Mouse (Mus musculus) kidney, adult 9 months (tissue): Measurements from ENCODE around the gene Rnf151.
"Not testable (repeated sequence)": the region's sequence is repeated elsewhere in the genome, so short reads cannot be mapped to it uniquely, and the experiment has no call there.

Experiments used
- DNase-seq: peaks from one replicate; pipeline ENCODE4 v3.0.0; 2022

The Rnf151 gene

DNA sequence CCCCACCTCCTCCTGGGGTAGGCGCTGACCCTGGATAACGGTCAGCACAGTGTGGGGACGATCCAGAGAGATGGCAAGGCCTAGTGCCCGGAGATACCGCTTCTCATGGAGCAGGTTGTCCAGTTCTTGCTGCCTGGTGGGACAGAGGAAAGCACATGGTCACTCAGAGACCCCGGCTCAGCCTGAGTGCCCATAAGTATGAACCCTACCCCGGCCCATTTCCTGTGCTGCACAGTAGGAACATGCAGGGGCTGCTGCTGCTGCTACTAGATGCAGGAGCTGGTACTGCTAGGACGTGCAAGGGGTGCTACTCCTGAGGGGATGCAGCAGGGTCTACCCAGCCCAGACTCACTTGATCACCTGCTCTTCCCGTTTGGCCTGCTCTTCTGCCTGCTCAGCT lies 16.6 kb downstream of the Rnf151 start:
- DNase-seq = no peak

DNA sequence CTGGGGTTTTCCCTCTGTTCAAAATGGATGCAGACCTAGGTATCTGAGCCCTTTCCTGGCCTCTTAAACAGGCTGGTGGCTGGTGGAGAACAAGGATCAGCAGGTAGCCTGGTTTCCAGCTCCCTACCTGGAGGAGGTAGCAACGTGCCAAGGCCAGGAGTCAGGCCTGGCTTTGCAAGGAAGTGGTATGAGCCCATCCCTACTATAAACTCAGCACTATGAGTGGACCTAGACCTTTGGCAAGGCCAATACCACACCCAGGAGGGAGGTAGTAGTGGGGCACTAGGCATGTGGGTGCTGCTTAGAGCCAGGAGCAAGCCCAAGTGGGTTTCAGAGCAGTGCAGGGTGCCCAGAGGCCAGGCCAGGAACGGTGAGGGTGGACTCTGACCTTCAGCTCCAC lies 18.4 kb downstream of the Rnf151 start:
- no peak for DNase-seq

DNA sequence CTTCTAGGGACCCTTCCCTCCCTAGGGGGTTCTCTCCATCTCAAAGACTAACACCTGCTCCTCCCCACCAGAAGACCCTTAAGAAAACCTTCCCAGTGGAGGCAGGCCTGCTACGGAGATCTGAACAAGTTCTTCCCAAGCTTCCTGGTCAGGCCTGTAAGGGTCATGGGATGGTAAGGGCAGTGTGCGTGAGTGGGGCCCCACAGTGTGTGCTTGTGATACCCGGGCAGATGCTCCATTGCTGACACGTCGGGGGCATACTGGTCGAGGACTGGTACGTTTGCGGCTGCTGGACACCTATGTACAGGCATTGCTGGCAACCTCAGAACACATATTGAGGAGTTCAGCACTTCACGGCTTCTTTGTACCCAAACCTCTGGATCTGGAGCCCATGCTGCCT lies 19.1 kb downstream of the Rnf151 start:
- no peak for DNase-seq

DNA sequence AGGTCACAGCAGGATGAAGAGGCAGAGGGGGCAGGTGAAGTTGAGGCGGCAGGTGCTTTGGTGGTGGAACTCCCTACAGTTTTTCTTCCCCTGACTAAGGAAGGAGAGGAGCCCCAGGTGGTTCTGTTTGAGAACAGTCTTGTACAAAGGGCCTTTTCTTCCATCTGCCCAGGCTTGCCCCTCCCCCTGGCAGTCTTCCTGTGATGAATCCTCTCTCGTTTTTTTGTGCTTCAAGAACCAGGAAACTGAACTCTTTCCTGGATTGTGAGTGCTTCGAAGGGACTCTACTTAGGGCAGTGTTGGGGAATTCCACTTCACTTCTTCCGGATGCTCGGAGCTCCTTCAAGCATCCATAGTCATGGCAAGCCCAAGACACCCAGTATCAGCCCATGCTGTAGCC lies 19.9 kb downstream of the Rnf151 start:
- DNase-seq = no peak

DNA sequence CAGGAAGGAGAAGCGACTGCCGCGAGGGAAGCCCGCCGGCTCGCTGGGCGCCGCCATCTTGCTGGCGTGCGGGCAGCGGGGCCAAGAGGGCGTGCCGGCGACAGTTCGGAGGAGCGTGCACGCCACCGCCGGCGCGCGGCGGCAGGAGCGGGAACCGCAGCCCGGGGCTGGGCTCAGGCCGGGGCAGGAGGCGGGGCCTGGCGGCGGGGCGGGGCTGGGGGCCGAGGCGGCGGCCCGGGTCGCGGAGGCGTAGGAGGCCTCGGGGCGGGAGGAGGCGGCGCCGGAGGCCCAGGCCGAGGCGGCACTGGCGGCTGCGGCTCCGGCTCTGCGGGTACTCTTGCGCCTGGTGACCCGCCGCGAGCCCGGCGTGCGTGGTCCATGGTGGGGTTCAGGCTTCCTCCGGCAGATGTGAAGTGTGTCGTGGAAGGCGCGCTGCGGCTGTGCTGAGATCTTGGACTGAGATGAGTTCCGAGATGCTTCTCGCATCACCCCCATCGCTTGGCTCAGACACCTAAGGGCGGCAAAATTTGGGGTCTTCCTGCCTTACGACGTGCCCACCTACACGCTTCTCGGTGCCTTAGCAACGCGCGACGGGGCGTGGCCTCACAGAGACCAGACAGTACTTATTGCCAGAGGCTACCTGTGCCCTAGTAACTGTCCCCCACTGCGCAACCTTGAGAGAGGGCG lies 21.7 kb downstream of the Rnf151 start, which contains the start of the genes Gfer and Noxo1:
Gene Gfer, minus strand, starts transcription at position 146 of the 687 bp plus-strand sequence.
Gene Noxo1, plus strand, starts transcription at position 224 of the 687 bp plus-strand sequence.
- DNase-seq = peak; percentile 84

DNA sequence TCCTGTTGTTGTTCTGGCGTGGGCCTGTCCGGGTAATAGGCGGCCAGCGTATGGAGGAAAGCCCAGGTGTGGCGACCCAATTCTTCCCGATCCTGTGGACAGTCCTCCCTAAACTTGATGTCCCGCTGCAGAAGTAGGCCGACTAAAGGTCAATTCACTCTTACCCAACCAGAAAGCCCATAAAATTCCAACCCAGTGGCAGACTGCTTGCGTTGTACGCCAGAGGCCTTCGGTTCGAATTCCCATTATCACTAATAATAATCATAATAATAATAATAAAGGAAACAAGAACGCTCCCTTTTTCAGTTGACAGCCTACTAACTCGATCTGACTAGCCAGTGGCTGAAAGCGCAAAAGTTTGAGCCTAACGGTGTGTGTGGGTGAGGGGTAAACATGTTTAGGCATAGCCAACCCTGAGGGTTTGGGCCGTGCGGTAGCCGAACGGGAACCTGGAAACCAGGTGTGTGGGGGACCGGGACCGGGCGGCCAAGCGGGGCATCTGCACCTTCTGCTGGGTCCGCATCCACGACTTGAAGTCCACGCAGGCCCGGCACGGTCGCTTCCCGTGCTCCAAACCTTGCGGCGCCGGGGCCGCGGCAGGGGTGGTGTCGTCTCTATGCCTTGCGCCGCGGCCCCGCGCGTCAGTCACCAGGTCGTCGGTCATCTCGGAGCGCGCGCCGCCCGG lies 22.4 kb downstream of the Rnf151 start:
- DNase-seq = peak; percentile 63

DNA sequence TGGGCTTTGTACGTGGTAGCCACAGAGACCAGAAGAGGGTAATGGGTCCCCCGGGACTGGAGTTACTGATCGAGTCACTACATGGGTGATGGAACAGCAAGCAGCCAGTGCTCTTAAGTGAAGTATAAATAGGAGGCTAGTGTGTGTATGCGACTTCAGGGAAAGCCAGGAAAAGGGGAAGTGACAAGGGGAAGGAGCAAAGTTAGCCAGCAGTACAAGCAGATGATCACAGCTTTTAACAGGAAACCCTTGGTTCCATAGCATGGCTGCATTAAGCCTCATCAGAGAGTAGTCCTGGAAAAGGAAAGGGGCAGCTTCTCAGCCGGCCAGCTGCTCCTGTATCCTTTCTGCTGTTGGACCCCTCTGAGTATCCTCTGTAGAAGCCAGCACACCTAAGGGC lies 25.5 kb downstream of the Rnf151 start:
- DNase-seq = no peak

DNA sequence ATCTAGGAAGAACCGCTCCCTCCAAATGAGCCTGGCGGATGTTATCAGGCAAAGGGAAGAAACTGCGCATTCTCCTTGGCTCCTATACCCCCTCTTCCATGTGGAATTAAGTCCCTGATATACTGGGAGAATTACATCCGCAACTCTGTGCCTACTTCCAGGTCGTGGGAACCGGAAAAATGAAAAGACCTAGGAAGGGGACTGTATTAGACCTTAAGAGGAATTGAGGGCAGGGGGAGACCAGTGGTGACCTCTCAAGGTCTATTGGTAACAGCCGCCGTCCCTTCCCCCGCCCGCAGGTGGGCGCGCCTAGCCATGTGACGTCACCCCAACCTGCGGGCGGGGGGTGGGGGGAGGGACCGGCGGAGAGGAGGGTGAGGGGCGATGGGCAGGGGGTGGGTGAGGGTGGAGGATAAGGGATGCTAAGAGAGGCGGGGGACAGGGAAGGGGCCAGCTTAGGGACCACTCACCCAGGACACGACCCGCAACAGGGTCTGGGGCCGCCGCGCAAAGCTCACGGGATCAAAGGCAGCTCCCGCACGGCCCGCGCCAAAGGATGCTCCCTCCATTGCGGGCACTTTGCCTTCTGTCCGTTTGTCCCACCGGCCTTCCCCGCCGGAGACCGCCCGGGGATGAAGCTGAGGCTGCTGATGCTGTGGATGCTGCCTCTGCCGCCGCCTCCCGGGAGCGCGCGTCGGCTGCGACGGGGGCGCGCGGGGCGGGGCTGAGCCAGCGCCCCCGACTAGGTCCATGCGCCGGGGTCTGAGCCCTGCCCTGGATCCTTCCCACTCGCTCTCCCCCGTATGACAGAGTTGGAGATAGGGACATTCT lies 28.4 kb downstream of the Rnf151 start, which contains the start of gene Syngr3:
Gene Syngr3, minus strand, starts transcription at position 705 of the 831 bp plus-strand sequence.
- DNase-seq = no peak

DNA sequence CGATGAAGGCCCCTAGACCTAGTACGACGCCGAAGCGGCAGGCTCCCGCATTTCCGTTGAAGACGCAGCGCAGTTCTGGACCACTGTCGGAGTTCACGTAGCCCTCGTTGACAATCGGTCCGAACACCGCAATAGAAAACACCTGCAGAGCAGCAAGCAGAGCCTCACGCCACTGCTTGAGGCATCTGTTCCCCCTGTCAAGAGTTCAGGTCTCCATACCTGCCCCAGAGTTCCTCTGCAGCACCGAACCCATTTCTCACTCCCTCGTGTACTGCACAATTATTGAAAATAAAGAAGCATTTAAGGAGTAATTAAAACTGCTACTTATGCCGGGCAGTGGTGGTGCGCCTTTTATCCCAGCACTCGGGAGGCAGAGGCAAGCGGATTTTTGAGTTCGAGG lies 30.3 kb downstream of the Rnf151 start:
- DNase-seq = no peak

DNA sequence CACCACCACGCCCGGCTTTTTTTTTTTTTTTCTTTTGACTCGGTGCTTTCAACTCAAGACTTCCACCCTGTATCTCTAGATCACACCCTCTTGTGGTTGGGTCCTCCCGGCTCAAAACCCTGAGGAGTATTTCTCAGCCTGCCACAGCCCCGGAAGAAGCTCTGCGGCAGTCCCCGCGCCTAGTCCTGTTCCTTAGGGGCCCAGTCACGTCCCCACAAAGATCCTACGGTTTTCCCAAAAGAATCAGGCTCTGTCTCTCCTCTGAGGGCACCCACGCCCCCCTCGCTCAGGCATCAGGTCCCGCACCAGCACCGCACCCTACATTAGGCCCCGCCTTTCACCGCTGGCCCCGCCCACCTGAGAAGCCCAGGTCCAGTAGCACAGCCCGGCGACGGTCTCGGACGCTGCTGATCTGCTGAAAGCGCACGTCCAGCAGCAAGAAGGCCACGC lies 30.7 kb downstream of the Rnf151 start:
- DNase-seq = peak; percentile 56

DNA sequence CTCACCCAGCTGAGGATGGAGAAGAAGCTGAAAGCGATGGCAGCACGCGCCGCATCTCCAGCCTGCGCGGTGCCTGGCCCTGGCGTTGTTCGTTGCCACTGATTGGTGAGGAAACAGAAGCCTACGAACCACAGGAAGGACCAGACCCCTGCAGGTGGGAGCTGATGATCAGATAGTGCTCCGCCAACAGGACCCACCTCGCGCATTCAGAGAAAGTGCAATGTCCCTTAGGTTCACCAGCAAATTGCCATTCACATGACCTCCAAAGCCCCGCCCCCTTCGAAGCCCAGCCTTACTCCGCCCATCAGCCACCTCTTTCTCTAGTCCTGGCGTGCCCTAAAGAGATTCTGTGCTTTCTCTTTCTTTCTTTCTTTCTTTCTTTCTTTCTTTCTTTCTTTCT lies 31.3 kb downstream of the Rnf151 start:
- peak; percentile 66 for DNase-seq

DNA sequence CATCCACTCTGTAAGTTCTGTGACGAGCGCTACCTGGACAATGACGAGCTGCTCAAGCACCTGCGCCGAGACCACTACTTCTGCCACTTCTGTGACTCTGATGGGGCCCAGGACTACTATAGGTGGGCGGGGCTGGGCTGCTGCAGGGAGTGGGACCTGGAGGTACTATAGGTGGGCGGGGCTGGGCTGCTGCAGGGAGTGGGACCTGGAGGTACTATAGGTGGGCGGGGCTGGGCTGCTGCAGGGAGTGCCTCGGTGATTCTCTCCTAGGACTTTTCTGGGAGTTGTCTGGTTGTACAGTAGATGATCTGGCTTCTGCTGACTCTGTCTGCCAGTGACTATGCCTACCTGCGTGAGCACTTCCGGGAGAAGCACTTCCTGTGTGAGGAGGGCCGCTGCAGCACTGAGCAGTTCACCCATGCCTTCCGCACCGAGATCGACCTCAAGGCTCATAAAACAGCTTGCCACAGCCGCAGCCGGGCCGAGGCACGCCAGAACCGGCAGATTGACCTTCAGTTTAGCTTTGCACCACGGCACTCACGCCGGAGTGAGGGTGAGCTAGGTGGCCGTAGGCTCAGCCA lies 40.3 kb downstream of the Rnf151 start:
- DNase-seq = no peak

DNA sequence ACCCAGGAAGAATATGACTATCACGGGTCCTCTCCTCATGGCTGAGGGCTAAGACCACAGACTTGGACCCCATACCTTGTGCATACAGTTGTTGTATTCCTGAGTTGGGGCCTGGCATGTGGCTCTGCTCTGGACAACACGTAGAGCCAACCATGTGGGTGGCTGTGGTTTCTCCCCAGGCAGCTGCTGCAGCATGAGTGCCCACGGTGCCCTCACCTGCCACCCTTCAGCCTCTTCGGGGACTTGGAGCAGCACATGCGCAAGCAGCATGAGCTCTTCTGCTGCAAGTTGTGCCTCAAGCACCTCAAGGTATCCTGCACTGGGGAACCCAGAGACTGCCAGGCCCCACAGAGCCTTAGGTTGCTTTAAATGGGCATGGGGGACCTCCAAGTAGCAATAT lies 41.0 kb downstream of the Rnf151 start:
- DNase-seq = no peak

DNA sequence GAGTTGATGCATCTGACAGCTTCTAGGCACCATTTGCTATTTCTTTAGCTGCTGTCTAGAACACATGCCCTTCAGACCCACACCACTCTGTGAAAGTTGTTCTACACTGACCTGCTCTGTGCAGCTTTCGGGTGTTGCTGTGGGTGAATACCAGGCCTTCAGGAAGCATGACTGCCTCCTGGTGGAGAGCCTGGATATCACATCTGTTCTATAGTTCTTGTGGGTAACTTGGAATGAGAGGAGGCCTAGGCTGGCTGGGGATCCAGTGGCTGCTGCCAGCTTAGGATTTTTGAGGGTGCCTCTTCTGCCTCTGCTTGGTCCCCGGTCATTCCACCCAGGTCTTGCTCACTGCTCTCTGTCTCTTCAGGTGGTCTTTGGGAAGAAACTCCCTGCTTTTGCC lies 41.7 kb downstream of the Rnf151 start:
- peak; percentile 78 for DNase-seq

DNA sequence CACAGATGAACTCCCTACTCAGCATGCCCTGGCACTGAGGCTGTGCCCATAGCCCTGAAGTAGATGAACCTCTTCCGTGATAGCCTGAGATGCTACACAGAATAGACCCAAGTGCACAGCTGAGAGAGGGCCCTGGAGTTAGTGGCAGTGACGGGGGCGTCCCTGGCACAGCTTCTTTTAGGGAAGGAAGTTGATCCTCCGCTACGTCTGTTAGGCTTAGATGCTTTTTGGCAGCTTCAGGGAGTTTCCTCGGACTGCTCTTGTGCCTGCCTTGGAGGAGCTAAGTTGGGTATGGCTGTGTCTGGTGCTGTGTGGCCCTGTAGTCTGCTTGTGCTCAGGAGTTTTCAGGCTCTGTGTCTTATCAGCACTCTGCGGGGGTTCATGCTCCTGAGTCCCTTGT lies 43.6 kb downstream of the Rnf151 start:
- DNase-seq = no peak

DNA sequence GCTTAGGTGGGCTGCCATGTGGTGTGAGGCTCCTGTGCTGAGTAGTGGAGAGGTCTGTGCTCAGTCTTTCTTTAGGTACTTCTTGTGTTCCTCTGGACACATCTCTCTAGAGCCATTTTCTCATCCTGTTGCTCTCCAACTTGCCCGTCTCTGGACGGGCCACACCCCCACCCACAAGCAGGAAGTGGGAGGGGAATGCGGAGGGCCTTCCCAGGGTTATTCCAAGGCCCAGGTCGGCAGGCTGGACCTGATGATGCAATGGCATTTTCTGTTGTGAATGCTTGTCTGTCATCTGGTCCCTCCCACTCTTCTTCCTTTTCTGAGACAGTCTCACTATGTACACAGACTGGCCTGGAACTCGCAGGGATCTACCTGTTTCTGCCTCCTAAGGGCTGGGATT lies 45.7 kb downstream of the Rnf151 start:
- peak; percentile 70 for DNase-seq

DNA sequence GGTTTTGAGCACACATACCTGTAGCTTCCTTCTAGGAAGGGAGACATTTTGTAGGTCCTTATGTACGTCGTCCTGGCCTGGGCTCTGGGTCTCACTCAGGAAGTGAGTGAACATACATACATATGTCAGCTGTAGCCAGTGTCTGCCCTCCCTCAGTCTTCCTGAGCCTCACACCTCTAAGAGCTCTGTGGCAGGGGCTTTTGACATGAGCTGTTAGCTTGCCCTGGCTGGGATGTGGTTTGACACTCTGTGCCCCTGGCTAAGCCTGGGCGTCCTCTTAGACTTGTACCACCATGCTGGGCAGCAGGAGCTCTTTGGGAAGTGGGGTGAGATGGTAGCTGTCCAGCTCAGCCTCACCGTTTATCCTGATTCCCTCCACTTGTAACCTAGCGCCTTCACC lies 46.5 kb downstream of the Rnf151 start:
- DNase-seq = no peak

DNA sequence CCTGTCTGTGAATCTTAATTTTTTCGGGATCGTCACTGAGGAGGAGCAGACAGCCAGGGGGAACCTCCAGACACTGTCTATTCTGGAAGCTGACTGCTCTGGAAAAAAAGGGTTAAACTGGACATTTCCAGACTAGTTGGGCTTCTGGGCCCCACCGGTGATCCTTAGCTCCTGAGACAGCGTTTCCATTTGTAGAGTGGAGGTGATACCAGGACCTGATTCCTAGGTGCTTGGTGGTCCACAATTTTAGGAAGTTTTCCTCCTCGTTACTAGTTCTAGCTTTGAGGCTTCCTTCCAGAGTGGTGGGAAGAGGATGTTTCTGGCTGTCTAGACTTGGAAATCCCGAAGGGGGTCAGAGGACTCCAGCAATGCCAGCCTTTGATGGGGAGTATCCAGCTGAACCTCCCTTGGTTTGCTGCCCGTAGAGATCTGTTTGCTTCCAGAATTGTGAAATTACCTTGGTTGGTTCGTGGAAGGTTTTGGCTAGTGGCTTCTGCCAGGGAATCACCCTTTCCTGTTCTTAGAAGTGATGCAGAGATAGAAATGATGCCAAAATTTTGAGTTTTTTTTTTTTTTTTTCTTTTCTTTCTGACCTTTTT lies 47.5 kb downstream of the Rnf151 start:
- DNase-seq = no peak

DNA sequence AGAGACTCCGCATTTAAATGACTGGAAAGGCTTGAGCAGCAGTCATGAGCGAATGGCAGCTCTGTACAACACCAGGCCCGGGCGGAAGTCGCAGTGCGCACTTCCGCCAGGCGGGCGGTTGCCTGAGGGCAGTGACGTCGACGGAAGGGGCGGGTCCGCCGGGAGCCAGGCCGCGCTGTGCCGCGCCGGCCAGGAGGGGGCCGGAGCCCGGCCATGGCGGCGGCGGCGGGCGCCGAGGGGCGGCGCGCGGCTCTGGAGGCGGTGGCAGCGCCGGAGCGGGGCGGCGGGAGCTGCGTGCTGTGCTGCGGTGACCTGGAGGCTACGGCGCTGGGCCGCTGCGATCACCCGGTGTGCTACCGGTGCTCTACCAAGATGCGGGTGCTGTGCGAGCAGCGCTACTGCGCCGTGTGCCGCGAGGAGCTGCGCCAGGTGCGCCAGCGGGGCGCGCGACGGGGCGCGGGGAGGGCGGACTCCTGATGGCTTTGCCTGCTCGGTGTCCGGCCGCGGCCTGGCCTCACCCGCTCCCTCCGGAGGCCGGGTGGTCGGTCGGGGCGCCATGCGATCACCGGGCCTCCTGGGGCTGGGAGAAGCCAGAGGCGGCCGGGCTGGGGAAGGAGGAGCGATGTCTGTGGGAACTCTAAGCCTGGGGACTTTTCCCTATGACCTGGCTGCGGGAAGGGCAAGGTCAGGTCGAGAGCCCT lies 48.2 kb downstream of the Rnf151 start, which contains the start of gene Zfp598:
Gene Zfp598, plus strand, starts transcription at position 143 of the 701 bp plus-strand sequence.
- DNase-seq = peak; percentile 94

DNA sequence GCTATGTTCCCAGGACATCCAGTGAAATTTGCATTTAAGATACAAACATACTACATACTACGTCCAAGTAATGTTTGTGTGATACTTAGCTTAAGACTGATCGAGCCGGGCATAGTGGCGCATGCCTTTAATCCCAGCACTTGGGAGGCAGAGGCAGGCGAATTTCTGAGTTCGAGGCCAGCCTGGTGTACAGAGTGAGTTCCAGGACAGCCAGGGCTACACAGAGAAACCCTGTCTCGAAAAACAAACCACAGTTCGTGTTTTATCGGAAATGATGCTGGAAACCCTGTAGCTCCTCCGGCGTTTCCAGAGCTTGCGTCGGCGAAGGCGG lies 48.7 kb downstream of the Rnf151 start:
- not testable (repeated sequence) for DNase-seq

DNA sequence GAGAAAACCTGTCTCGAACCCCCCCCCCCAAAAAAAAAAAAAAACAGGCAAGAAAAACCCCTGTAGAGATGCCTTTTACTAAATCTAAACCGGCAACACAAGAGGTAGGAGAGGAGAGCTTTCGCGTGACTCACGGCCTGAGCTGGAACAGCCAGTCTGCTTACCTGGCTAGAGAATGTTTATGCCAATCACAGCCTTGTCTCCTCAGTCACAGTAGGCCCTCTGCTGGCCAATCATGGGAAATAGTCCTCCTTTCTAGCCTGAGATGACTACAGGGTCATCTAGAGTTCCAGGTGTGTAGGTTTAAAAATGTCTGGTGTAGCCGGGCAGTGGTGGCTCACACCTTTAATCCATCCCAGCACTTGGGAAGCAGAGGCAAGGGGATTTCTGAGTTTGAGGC lies 50.4 kb downstream of the Rnf151 start:
- DNase-seq = peak; percentile 85

DNA sequence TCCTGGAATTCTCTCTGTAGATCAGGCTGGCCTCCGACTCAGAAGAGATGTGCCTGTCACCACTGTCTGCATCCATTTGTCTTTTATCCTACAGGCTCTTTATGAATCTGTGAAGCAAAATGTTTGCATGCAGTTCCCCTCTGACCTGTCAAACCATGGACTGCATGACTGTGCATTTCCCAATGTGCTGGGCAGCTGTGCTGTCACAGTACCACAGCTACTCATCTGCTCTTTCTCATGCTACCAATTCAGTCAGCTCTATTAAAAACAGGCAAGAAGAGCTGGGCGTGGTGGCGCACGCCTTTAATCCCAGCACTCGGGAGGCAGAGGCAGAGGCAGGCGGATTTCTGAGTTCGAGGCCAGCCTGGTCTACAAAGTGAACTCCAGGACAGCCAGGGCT lies 50.9 kb downstream of the Rnf151 start:
- DNase-seq = not testable (repeated sequence)
